In the genomic region with DNA sequence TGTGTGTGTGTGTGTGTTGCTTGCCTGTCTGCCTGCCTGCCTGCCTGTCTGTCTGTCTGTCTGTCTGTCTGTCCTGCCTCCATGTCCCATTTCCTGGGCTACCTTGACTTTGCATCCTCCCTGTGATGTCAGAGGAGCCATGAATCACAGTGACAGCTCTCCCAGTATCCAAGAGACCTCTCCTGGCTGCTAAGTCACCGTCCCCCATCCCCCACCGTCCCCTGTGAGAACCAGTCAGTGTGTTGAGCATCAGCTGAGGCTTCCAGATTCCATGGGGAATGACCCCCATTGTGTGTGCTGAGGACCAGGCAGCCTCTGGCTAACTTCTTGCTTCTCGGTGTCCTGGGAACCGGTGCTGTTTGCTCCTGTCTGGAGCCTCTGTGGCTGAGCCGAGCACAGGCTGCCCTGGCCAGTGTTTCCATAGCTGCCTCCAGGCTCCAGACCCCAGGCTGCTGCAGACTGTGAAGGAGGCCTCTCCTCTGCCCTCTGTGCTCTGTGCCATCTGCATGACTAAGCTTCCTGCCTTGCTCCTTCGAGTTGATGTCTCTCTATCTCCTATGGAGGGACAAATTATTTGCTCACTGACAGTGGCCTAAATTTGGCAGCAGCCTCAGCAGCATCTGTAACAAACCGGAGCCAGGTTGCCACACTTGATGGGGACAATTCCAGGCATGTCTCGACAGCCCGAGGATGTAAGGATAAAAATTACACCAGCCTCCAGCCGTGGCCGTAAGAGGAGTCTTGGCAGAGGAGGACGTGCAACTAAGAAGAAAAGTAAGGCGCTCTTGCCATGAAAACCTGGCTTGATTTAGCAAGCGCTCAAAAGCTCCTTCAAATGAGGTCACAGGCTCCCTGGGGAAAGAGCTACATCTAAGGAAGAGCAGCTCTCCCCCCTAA, we compare ENCODE assay signal across 9 mouse cellular contexts.
DNase-seq lines count a peak whose midpoint lies in the region; ATAC-seq and TF ChIP-seq lines count a peak whose summit lies in the region.
"Had no signal": no experiment of that assay in that cellular context is flagged by ENCODE, and none has a peak within 500 bp of the region (broad histone marks: within the 10 kb centered on the region; RNA-seq: fewer than 3 reads in every experiment).

No protein-coding gene starts in this region.

- no peak for TF ChIP-seq CTCF in midbrain, postnatal 0 days (IDR thresholded peaks at IDR 0.05)
- TF ChIP-seq CTCF in liver, postnatal 0 days (IDR thresholded peaks at IDR 0.05; ENCODE audit: low read depth), result no peak

- H3K27me3 ChIP-seq in hindbrain, embryonic 10.5 days (ENCODE audit: insufficient read depth, poor library complexity, severe bottlenecking), result no peaks in the 10 kb centered on the region; the same call in 1 of the 2 replicates
- no peaks in the 10 kb centered on the region for H3K27me3 ChIP-seq in midbrain, postnatal 0 days (ENCODE audit: insufficient read depth, low read length)
- no peaks in the 10 kb centered on the region for H3K27me3 ChIP-seq in liver, postnatal 0 days (ENCODE audit: insufficient read depth, low read length)

- no peak overlapping the region for H3K4me2 ChIP-seq in midbrain, postnatal 0 days (ENCODE audit: low read depth, low read length, poor library complexity, severe bottlenecking)
- H3K4me2 ChIP-seq in liver, postnatal 0 days (ENCODE audit: low read depth, low read length), result no peak overlapping the region

- H3K4me3 ChIP-seq in hindbrain, embryonic 10.5 days, result no peak overlapping the region
- no peak overlapping the region for H3K4me3 ChIP-seq in midbrain, postnatal 0 days (ENCODE audit: low read depth, low read length)
- no peak overlapping the region for H3K4me3 ChIP-seq in liver, postnatal 0 days (ENCODE audit: low read depth, low read length)
- H3K4me3 ChIP-seq: megakaryocyte, embryonic 14.5 days had no signal

- ATAC-seq in midbrain, postnatal 0 days (ENCODE audit: low FRiP score), result peak; percentile 58; the same call in 1 of the 2 replicates
- ATAC-seq in liver, postnatal 0 days, result no peak

- H3K9me3 ChIP-seq in hindbrain, embryonic 10.5 days, result no peaks in the 10 kb centered on the region
- no peaks in the 10 kb centered on the region for H3K9me3 ChIP-seq in midbrain, postnatal 0 days (ENCODE audit: low read length)
- no peaks in the 10 kb centered on the region for H3K9me3 ChIP-seq in liver, postnatal 0 days (ENCODE audit: low read length)
- H3K9me3 ChIP-seq: megakaryocyte, embryonic 14.5 days had no signal

- 55% methylated on average over 14 of the region's 14 CpGs for WGBS in hindbrain, embryonic 10.5 days
- WGBS in midbrain, postnatal 0 days, result 31% methylated on average over 14 of the region's 14 CpGs
- 62% methylated on average over 14 of the region's 14 CpGs for WGBS in liver, postnatal 0 days (ENCODE audit: insufficient replicate concordance)

- no peak for TF ChIP-seq EP300 in liver, postnatal 0 days (IDR thresholded peaks at IDR 0.05; ENCODE audit: low read depth)

- DNase-seq in heart, adult 18-20 months, result peak; percentile 59 to 68
- DNase-seq in heart, postnatal 4 days, result no peak
- DNase-seq in embryo, embryonic 11 days, result peak; percentile 43
- DNase-seq in hindbrain, embryonic 10.5 days (ENCODE audit: low spot score), result peak; percentile 48
- DNase-seq in midbrain, postnatal 0 days (ENCODE audit: low spot score), result peak; percentile 69
- DNase-seq in lung, postnatal 36 days, result no peak
- no peak for DNase-seq in liver, postnatal 0 days
- no peak for DNase-seq in adrenal gland, postnatal 4 days (ENCODE audit: low spot score in 2 of 2)

- no peaks in the 10 kb centered on the region for H3K36me3 ChIP-seq in hindbrain, embryonic 10.5 days
- no peaks in the 10 kb centered on the region for H3K36me3 ChIP-seq in midbrain, postnatal 0 days (ENCODE audit: insufficient read depth, low read length)
- H3K36me3 ChIP-seq in liver, postnatal 0 days (replicated peaks; ENCODE audit: insufficient read depth, low read length), result no peaks in the 10 kb centered on the region

- H3K27ac ChIP-seq in hindbrain, embryonic 10.5 days, result peak overlapping the region; percentile 86
- H3K27ac ChIP-seq in midbrain, postnatal 0 days (ENCODE audit: low read depth, low read length), result peak overlapping the region; percentile 62
- H3K27ac ChIP-seq in liver, postnatal 0 days (ENCODE audit: low read depth), result no peak overlapping the region

- H3K9ac ChIP-seq in midbrain, postnatal 0 days (replicated peaks; ENCODE audit: low read length, poor library complexity, severe bottlenecking), result no peak overlapping the region
- no peak overlapping the region for H3K9ac ChIP-seq in liver, postnatal 0 days (replicated peaks)

- peaks cover 79% of the 10 kb centered on the region for H3K4me1 ChIP-seq in hindbrain, embryonic 10.5 days (replicated peaks)
- H3K4me1 ChIP-seq in midbrain, postnatal 0 days (ENCODE audit: insufficient read depth, low read length), result peaks cover 12% of the 10 kb centered on the region; the same call in 1 of the 2 replicates
- no peaks in the 10 kb centered on the region for H3K4me1 ChIP-seq in liver, postnatal 0 days (ENCODE audit: insufficient read depth)

Comparison
In these comparisons a context has a peak if more than half of its experiments do, and no peak if none do; other contexts are left out.
1. DNase-seq: peak in heart, adult 18-20 months (2 of 2), embryo, embryonic 11 days (single experiment), hindbrain, embryonic 10.5 days (single experiment) and midbrain, postnatal 0 days (single experiment); none in heart, postnatal 4 days (single experiment), lung, postnatal 36 days (single experiment), liver, postnatal 0 days (single experiment) and adrenal gland, postnatal 4 days (0 of 2).